Mouse (Mus musculus): ENCODE results near the gene Slc44a3.
"Not testable (repeated sequence)": the region's sequence is repeated elsewhere in the genome, so short reads cannot be mapped to it uniquely, and the experiment has no call there.

Gene Slc44a3

GRCm38 (mm10) chr3:121550370-121550769 is 18.2 kb upstream of the Slc44a3 start:
- no peak for DNase-seq

GRCm38 (mm10) chr3:121547851-121548624 is 15.8 kb upstream of the Slc44a3 start:
- no peak for DNase-seq

- DNase-seq: no peak
Measured at GRCm38 (mm10) chr3:121540621-121541020, 8.4 kb upstream of the Slc44a3 start.

GRCm38 (mm10) chr3:121539871-121540431 is 7.7 kb upstream of the Slc44a3 start:
- DNase-seq: no peak

DNA sequence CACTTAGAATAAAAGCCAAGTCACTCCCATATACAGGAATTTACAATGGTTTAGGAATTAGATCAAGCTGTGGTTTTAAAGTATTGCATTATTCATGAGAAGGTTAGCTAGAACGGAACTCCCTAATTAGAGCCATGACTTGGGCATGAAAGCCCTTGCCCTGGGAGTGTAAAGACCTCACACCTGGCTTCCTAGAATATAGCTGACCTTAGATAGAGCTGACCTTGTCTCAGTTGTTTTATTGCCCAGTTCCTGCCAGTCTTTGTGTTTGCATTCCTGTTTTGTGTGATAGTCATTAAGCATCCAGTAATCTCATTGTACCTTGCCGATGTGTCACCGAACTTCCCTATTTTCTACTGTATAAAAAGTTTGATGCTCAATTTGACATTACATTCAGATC is 6.6 kb upstream of the Slc44a3 start:
- DNase-seq: not testable (repeated sequence)

GRCm38 (mm10) chr3:121537996-121538395 is 5.8 kb upstream of the Slc44a3 start:
- no peak for DNase-seq

- DNase-seq: no peak
Measured at GRCm38 (mm10) chr3:121536803-121537202, 4.6 kb upstream of the Slc44a3 start.

DNA sequence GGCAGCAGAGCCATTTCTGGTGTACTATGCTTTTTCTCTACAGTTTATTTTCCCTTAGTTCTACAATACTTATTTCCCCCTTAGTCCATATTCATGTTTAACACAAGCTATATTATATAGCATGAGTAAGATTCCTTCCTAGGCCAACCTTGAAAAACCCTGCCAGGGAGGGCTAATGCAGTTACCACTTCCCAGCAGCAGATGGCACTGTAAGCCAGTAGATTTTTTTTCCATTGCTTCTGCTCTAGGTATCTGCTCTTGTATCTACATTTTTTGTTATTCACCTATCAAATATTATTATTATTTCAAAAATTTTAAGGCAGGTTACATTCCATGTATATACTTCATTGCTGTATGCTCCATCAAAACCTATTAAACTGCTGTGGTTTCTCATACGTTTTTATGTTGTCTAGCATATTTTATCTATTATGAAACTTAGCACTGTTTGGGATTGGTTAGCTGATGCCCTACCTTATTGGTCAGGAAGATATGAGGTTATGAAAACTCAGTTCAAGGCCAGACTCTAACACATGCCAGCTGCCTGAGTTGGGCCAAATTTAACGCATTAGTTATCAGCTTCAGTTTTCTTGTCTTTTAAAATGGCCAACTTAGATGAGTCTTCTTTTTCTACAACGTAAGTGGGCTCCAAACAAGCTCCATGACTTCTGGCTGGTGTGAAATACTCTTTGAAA is 3.8 kb upstream of the Slc44a3 start:
- DNase-seq: no peak

- no peak for DNase-seq
Measured at GRCm38 (mm10) chr3:121531370-121532148, 645 bp downstream of the Slc44a3 start.

GRCm38 (mm10) chr3:121530546-121531258 is 1.5 kb downstream of the Slc44a3 start:
- DNase-seq: no peak

DNA sequence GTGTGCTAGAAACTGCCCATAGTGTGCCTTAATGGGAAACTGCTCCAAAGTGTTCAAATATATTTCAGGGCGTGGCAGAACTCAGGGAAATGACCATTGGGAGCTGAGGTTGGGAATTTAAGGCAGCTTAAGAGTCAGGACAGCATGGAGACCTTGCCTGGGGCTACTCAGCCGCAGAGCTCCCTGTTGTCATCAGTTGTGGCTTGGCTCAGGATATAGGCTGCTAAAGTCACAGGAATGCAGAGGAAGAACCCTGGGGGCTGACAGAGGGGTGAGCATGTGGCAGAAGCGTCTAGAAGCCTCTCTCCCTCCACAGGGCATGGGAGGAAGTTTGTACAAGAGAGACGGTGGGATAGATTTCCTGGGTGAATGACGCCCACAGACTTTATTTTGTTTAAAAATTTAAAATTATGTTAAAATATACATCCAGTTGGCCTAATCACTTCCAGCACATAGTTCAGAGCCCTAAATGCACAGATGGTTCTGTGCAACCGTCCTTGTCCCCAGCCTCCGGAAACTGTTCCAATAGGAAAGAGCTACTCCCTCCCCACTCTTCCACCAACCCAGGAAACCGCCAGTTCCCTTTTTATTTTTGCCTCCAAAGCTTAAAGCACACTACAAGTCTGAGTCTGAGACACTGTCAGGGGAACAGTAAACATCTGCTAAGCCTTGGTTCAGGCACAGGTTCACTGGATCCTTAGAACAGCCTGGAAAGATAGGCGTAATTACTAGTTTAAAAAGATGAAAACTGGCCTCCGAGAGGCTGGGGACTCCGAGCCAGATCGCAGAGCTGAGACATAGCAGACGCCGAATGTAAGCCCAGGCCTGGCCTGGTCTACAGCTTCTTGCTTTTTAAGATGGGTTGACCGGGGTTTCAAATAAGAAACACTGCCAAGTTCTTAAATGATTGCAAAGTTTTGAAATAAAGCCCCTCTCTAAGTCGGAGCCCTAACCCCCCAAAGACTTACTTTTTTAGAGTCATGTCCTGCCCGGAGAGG is 5.8 kb downstream of the Slc44a3 start:
- DNase-seq: no peak

- no peak for DNase-seq
Measured at GRCm38 (mm10) chr3:121521633-121522125, 10.5 kb downstream of the Slc44a3 start.

DNA sequence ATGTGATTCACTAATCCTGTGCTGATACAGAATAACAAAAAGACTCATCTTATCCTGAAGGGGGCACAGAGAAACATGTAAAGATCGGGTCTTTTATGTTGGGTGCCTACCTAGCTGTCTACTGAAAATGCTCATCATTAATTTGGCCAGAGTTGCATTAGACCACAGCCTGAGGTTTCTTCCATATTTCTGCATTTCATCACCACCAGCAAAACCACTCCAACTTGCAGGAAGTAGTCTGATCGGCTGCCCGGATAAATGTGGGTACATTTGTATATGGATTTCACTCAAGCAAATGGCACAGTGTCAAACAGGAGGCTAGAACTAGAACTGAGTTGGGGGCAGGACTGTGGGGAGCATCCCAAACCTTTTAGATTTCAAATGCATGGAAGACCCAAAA is 11.1 kb downstream of the Slc44a3 start:
- DNase-seq: no peak

GRCm38 (mm10) chr3:121517030-121517429 is 15.2 kb downstream of the Slc44a3 start:
- no peak for DNase-seq

DNA sequence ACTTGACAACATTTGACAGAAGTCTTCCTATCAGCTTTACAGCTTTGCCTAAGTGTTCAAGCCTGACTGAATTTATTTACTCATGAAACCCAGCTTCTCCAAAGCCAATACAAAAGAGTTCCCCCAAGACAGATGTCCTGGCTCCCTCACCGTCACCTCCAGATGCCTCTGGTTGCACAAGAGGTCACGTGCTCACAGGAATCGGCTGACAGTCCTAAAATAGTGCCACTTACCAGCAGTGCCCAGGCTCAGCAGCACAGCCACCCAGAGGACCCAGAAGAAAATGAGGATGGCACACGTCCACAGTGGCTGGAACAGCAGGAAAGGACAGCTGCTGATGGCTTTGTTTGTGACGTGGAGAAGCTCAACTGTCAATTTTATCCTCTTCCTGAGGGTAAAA is 23.1 kb downstream of the Slc44a3 start:
- no peak for DNase-seq

GRCm38 (mm10) chr3:121507678-121508077 is 24.5 kb downstream of the Slc44a3 start:
- DNase-seq: no peak

- no peak for DNase-seq
Measured at GRCm38 (mm10) chr3:121506756-121507155, 25.4 kb downstream of the Slc44a3 start.

DNA sequence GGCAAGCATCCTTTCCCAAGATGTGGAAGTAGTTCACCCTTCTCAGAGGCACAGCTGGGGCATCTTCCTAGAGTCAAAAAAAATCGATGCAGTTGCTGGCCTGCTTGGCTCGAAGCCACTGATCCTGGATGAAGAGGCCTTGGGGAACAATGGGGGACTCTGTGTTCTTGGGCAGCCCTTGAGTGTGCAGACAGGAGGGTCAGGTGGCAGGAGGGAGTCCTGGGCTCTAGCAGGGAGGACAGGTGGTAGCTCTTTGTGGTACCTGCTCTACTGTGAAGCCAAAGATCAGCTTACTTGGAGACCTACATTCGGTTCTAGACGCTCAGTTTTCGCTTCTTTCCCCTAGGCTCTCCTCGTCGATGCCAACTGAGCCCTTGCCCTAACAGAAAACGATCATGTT is 26.0 kb downstream of the Slc44a3 start:
- no peak for DNase-seq

DNA sequence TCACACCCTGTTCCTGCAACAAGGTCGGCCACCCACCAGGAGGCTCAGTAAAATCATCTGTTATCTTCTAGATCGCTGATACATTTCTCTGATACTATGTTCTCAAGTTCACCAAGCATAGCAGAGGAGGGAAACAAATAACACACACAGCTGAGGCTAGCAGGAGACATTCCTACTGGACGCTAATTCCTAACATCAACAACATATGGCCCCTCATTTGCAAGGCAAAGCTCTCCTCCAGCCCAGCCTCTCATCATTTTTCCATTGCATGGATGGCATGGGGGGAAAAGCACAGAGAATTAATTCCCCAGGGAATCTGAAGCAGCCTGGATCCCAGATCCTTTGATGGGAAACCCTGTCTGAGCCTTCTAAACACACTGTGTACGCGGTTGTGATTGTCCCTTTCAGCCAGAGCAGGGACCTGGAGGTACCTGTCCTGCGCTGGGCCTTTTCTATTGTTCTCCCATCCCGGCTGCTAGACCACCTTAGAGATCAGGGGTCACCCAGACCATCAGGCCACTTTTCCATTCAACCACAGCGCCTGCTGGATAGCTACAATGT is 27.2 kb downstream of the Slc44a3 start:
- DNase-seq: no peak

DNA sequence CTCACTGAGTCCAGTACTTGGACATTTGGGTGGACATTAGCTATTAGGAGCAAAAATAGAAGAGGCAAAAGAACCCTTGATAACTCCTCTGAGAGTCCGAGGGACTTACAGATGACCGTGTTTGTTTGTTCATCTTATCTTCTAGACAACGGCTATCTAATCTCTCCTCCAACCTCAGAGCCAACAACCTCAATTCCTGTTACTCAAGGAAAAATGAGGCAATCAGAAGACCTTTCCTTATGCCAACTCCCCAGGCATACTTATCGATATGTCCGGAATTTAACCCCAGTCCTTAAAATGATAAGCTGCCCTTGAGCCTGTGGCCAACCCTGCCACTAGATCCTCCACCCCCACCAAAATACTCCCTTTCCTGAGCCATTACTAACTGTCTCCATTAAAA is 31.5 kb downstream of the Slc44a3 start:
- no peak for DNase-seq

DNA sequence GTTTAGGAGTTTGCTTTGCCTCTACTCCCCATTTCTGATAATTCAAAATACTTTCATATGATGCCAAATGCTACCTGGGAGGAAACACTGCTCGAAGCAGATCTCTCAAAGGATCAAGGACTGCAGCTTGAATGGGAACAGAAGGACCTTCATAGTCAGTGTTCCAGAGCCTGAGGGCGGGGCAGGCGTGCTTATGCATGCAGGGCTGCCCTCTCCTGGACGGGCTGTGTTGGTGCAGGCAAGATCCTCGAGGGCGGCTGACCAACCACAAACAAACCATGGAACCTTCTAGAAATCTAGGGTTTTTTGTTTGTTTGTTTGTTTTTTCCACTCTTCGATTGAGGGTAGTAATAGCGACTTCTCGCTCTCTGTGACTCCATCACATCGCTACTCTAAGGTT is 32.0 kb downstream of the Slc44a3 start:
- DNase-seq: peak; percentile 69

Measured in layer of hippocampus, adult 9-11 months (tissue).